Mouse (Mus musculus) ES-Bruce4 (cell line): ENCODE measurements at regions not wholly inside any gene's neighbourhood (a gene's known extent, or its start where the extent isn't known, plus 50 kb on each side); places are given as distances from the start of the nearest gene placed in this dataset.

Source experiments
- CTCF ChIP-seq: IDR thresholded peaks from one replicate; pipeline ENCODE4 v1.8.1; 2011; ENCODE audit warnings: low read depth, low read length
- EP300 ChIP-seq: IDR thresholded peaks from 2 replicates; pipeline ENCODE4 v1.6.1; 2011; ENCODE audit warnings: low read depth, low read length; ENCODE audit not compliant: insufficient read depth
- POLR2A ChIP-seq: IDR thresholded peaks from one replicate; pipeline ENCODE4 v1.8.1; 2011; ENCODE audit warnings: low read length; ENCODE audit not compliant: insufficient read depth

DNA sequence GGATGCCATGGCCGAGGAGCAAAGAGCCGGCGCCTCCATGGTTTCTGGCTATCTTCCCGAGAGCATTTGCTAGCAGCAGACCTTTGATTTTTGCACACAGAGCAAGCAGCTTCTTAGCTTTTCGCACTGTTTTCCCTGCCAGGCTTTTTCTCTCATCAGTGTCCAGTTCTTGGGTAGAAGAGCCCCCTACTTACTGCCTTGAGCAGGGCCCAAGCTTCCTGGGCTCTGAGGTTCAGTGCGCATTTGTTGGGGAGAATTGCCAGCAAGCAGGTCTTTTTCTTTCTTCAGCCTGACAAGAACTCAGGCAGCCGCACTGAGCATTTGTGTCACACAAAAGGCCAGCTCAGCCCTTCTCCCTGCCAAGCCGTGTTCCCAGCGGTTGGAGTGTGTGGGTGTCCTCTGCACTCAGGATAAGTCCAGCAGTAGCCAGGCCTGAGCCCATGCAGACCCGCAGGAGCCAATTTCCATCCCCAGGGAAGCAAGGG lies 565.2 kb upstream of the Adam5 start:
- TF ChIP-seq EP300 = no peak
- TF ChIP-seq POLR2A = no peak
- no peak for TF ChIP-seq CTCF
